Mouse (Mus musculus) testis, adult 10 weeks (tissue): ENCODE results near the gene Gm17631. TPM values are rescaled to one million over a fixed set of nuclear protein-coding genes. Genes with fewer than 3 reads are reported as not detected.

Experiments used
- polyA plus RNA-seq: library from polyadenylated mRNA; stranded (reverse); fragments of 350-450 nt; fragmentation: Illumina TruSeq; extraction: RNeasy Lipid Tissue Mini Kit (QIAGEN cat#74804); gene quantifications from one replicate; pipeline ENCODE4 v1.2.3, GENCODE M21; 2014; ENCODE audit warnings: low read depth, low replicate concordance

Gene Gm17631
- polyA plus RNA-seq: not detected

GRCm38 (mm10) chr6:129862349-129862748 is at the start of gene Gm17631:
Gm17631 (plus strand) TSS chr6:129862649.

GRCm38 (mm10) chr6:129876549-129876948 is 14.1 kb downstream of the Gm17631 start, which contains the start of gene Klra17:
Klra17 (minus strand) TSS chr6:129876672.

Other genes starting within 250 kb of the Gm17631 start
- gene Klrk1, start 238.8 kb upstream of the Gm17631 start, polyA plus RNA-seq: 0.11 TPM
- gene Klrc3, start 219.3 kb upstream of the Gm17631 start, polyA plus RNA-seq: not detected
- gene Klrc2, start 202.0 kb upstream of the Gm17631 start, polyA plus RNA-seq: not detected
- not detected for gene Klrc1, start 183.7 kb upstream of the Gm17631 start, polyA plus RNA-seq
- not detected for gene Klri1, start 145.5 kb upstream of the Gm17631 start, polyA plus RNA-seq
- not detected for gene Klri2, start 122.2 kb upstream of the Gm17631 start, polyA plus RNA-seq
- not detected for gene Gm156, start 78.4 kb upstream of the Gm17631 start, polyA plus RNA-seq
- gene Klra17, start 14.0 kb downstream of the Gm17631 start, polyA plus RNA-seq: not detected
- gene Klra5, start 55.0 kb downstream of the Gm17631 start, polyA plus RNA-seq: not detected
- not detected for gene Klra6, start 164.3 kb downstream of the Gm17631 start, polyA plus RNA-seq
- gene Klra4, start 204.6 kb downstream of the Gm17631 start, polyA plus RNA-seq: 0.22 TPM